Mouse (Mus musculus): ENCODE data around the gene Prkce.

Gene Prkce

DNA sequence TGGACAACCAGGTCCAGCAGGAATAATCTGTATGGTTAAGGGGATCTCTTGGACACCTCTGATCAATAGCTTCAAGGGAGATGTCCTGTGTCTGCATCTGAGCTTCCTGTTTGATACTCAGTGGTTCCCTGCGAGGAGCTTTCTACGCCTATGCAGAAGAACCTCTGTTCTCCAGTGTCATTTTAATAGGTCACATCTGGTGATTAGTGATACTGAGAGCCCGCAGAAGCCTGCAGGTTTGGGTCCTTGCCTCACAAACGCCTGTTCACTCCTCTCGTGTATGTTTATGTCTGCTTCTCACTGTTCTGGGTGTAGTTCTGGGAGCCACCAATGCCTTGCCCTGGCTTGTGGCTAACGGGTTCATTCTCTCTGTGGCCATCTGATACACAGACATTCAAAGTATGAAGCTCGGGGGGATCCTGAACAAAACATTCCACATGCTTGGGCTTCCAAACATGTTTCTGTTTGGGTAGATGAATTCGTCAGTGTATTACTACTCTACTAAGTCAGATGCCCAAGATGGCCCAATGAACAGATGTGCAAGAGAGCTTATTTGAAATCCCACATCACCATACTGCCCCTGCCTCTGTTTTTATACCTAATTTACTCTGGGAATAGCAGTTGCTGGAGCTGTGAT, 202.6 kb downstream of the Prkce start:
- ATAC-seq (ENCODE audit: low TSS enrichment), result no peak

GRCm38 (mm10) chr17:86371101-86371561, 203.5 kb downstream of the Prkce start:
- ATAC-seq (ENCODE audit: low TSS enrichment), result peak; percentile 79

DNA sequence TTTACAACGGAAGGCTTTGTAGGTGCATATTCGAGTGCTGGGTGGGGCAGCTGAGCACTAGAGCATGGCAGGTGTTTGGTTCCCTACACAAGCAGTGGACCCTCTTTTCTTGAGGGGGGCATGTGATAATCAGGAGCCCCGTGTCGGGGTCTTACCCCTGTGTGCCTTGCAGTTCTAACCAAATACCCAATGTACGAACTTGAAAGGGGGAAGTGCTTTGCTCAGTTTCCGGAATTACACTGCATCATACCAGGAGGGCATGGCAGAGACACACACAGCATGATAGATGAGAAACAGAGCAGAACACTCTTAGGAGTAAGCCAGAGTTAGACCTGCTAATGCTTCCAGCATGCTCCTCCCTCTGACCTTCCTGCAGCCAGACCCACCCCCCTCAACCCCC, 208.8 kb downstream of the Prkce start:
- no peak for ATAC-seq (ENCODE audit: low TSS enrichment)

GRCm38 (mm10) chr17:86377863-86378262, 210.3 kb downstream of the Prkce start:
- ATAC-seq (ENCODE audit: low TSS enrichment), result no peak

DNA sequence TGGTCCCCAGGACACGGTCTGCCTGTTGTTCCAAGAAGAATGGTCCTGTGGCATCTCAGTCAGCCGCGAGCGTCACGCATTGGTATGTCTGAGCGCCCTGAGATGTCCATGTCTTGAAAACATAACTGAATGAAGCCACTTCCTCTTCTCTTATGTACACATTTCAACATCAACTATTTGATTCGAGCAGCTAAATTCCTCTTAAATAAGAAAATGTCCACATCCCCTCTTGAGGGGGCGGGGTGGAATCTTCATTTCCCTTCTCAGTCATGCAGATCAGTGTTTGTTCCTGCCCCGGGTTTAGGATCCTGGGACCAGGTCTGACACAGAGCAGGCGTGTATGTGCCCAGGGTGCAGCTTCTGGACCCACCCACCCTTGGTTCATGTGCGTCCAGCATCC, 211.0 kb downstream of the Prkce start:
- ATAC-seq (ENCODE audit: low TSS enrichment), result no peak

- ATAC-seq (ENCODE audit: low TSS enrichment), result peak; percentile 84
These were observed 212.0 kb downstream of the Prkce start for GRCm38 (mm10) chr17:86379405-86380137.

- no peak for ATAC-seq (ENCODE audit: low TSS enrichment)
These were observed 213.9 kb downstream of the Prkce start for GRCm38 (mm10) chr17:86381464-86381863.

- no peak for ATAC-seq (ENCODE audit: low TSS enrichment)
These were observed 215.3 kb downstream of the Prkce start for GRCm38 (mm10) chr17:86382885-86383284.

GRCm38 (mm10) chr17:86383699-86384572, 216.4 kb downstream of the Prkce start:
- no peak for ATAC-seq (ENCODE audit: low TSS enrichment)

DNA sequence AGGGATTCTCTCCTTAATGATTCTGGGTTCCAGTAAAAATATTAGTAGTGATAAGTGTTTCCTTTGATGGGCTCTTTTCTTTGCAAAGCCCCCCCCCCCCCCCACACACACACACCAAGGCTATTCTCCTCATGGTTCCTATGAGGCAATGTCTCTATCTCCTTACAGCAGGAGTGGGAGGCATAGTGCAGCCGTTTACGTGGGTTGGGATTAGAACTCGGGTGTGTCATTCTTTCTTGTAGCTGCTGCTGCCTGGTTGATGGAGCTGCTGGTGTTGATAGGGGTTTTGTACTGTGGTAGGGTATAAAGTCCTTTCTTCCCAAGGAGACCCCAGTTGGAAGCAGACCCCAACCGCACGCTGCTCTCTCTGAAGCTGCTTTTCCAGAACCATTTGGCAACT, 224.9 kb downstream of the Prkce start:
- peak; percentile 80 for ATAC-seq (ENCODE audit: low TSS enrichment)

GRCm38 (mm10) chr17:86393191-86393590, 225.6 kb downstream of the Prkce start:
- ATAC-seq (ENCODE audit: low TSS enrichment), result no peak

- no peak for ATAC-seq (ENCODE audit: low TSS enrichment)
These were observed 229.5 kb downstream of the Prkce start for GRCm38 (mm10) chr17:86397097-86397496.

DNA sequence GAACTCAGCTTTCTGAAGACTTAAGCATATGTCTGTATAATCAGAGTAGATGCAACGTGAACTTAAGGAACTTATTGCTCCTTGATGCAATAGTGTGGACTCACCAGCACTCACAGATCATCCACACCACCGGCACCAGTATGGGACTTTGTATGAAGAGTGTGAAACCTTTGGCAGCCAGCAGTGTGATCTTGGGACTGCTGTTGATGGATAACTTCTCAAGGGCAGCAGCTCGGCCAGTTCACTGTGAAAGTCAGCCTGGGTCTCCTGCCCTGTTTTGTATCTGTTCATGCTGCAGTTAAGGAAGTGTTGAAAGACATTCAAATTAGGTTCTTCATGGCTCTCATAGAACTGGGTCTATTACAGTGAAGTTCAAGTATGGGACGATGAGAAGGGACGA, 230.1 kb downstream of the Prkce start:
- no peak for ATAC-seq (ENCODE audit: low TSS enrichment)

GRCm38 (mm10) chr17:86398226-86398625, 230.6 kb downstream of the Prkce start:
- no peak for ATAC-seq (ENCODE audit: low TSS enrichment)

DNA sequence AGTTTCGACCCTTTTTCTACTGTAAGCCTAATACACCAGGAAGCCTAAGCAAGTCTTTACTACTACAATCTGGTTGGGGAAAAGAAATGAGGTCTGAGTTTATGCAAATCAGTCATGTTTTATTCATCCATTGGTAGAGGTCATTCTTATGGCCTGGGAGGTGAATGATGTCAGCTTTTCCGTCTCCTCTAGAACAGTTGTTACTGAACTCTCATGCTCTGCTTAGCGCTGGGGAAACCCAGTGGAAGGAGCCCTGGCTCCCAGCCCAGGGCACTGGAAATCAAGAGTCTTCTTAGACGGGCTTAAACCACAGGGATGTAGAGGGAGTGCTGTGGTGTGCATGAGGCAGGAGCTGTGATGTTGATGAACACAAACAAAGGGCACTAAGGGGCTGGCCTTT, 232.4 kb downstream of the Prkce start:
- ATAC-seq (ENCODE audit: low TSS enrichment), result no peak

DNA sequence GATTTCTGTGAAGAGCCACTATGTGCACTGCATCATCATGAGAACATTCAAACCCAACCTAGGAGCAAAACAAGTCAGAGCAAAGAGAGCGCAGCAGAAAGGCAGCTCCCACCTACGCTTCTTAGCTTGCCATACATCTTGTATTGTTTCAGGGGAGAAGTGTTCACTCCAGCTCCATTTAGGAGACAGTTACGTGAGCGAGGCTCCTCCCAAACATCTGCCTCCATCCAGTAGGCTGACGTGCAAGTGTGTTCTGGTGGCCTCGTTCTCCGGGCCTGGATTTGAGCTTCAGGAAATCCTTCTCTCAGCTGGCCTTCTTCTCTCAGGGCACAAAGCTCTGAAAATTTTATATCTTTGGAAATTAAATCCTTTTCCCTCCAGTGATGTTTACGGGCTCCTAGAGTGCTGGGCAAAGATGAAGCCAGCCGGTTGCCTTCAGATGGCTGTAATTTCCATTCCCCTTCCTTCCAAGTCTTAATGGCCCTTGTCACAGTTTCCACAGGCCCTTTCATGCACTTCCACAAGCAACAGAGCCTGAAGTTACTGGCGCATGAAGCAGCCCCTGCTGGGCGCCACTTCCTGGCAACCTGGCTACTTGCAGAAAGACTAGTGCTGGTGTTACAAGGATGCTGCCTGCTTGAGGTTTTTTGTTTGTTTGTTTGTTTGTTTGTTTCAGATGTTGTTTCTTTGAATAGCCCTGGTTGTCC, 237.4 kb downstream of the Prkce start:
- ATAC-seq (ENCODE audit: low TSS enrichment), result peak; percentile 87

DNA sequence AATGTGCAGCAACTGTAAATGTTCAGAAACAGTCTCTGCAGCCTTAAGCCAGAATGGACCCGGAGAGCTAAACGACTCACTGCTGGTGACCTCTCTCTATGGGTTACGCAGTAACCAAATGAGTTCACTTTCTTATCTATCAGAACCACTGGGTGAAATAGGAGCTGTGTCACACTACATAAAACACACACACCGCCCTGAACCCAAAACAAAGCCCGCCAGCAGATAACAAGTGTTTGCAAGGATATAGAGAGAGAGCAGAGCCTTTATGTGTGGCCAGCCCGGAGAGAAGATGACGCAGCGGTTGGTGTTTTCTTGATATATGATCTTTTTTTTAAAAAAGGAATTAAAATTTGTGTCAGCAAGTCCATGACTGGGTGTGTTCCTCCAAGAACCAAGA, 238.1 kb downstream of the Prkce start:
- no peak for ATAC-seq (ENCODE audit: low TSS enrichment)

- peak; percentile 38 for ATAC-seq (ENCODE audit: low TSS enrichment)
These were observed 240.5 kb downstream of the Prkce start for GRCm38 (mm10) chr17:86407921-86408613.

DNA sequence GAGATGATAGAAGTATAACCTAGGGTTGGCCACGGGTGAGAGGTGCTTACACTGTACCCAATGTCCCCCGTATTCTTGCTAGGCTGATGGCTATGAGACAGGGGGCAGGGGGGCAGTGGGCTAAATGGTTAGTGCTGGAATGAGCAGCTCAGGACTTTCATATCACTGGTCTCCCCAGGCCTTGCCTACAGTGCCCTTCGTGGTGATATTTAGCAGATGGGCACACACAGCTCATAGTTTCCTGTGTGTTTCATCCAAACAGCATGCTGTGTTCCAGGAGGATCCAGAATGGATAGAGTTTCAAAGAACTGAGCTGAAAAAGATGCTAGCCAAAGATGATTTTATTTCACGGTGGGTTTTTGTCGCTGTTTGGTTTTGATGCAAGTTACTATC, 241.0 kb downstream of the Prkce start:
- ATAC-seq (ENCODE audit: low TSS enrichment), result no peak

- ATAC-seq (ENCODE audit: low TSS enrichment), result no peak
These were observed 241.9 kb downstream of the Prkce start for GRCm38 (mm10) chr17:86409485-86409884.

DNA sequence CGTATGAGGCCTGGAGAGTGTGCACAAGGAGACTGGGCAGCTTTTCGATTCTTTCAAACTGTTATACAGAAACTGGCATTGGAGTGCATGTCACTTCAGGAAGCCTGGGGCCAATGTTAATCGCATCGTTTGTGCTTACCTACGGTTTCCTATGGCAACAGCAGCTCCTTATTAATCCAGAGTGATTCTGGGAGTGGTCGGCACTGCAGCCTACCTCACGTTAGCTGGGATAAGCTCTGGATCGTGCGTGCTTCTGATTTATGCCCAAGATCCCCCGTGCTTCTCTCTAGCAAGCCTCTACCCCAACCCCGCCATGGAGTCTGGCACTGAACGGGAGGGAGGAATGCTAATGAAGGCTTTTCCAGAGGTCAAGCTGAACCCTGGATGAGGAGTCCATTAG, 242.9 kb downstream of the Prkce start:
- no peak for ATAC-seq (ENCODE audit: low TSS enrichment)
